Mouse (Mus musculus): ENCODE data around the gene Samd8.

Gene Samd8

GRCm38 (mm10) chr14:21746251-21746650 is 4.1 kb upstream of the Samd8 start:
- no peak for DNase-seq (ENCODE audit: low spot score)

- DNase-seq (ENCODE audit: low spot score) = no peak
Observed at GRCm38 (mm10) chr14:21746846-21747245, 3.5 kb upstream of the Samd8 start.

DNA sequence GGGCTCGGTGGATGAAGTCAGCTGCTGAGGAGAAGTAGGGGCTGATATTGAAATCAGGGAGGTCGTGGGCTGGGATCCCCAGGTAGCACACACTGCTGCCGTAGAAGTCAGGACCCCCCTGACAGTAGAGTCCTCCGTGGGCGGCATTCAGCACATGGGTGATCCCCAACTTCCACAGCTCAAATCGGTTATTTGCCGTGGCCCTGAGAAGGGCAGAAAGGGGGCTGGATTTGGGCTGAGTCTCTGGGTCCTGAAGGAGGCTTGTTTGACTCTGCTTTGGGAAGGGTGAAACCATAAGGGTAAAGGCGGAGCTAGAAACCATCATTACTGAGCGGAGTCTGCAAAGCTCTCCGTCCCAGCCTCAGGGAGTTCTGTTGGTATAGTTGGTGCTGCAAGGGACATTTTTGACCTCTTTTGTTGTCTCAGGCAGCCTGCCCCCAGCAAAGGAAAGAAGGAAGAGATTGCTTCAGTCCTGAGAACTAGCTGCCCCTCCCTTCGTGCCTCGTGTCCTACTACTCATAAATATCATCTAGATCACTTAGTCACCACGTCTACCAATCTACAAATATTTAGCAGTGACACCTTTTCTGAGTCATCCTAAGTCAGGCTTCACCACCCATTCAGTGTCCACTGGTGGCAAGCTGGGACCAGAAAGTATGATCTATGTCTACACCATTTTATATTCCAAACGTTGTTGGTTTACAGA is 2.7 kb upstream of the Samd8 start:
- DNase-seq (ENCODE audit: low spot score) = no peak

- DNase-seq (ENCODE audit: low spot score) = peak; percentile 34
Observed at GRCm38 (mm10) chr14:21748142-21748870, 2.0 kb upstream of the Samd8 start.

GRCm38 (mm10) chr14:21750881-21751542 is 681 bp downstream of the Samd8 start, which contains the start of gene Dusp13:
TSS of gene Dusp13 (minus strand) at chr14:21751181.
- peak; percentile 69 for DNase-seq (ENCODE audit: low spot score)

DNA sequence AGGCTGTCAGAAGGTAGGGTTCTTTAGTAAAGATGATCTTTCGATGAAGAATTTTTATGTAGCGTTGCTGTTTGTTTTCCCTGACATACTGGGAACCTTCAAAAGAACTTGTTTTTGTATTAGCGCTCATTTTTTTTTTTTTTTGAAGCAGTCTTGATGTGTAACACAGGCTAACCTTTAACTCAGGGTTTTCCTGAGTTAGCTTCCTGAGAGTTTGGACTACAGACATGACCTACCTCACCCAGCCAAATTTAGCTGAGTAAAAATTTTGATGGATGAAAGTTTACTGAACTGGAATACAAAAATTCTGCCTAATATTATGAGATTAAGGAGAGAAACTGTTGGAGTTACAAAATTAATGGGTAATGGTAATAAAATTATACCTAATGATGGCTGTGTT is 2.1 kb downstream of the Samd8 start:
- no peak for DNase-seq (ENCODE audit: low spot score)

GRCm38 (mm10) chr14:21753367-21753766 is 3.0 kb downstream of the Samd8 start:
- no peak for DNase-seq (ENCODE audit: low spot score)

GRCm38 (mm10) chr14:21761560-21761959 is 11.2 kb downstream of the Samd8 start:
- DNase-seq (ENCODE audit: low spot score) = no peak

GRCm38 (mm10) chr14:21763736-21764135 is 13.4 kb downstream of the Samd8 start:
- no peak for DNase-seq (ENCODE audit: low spot score)

DNA sequence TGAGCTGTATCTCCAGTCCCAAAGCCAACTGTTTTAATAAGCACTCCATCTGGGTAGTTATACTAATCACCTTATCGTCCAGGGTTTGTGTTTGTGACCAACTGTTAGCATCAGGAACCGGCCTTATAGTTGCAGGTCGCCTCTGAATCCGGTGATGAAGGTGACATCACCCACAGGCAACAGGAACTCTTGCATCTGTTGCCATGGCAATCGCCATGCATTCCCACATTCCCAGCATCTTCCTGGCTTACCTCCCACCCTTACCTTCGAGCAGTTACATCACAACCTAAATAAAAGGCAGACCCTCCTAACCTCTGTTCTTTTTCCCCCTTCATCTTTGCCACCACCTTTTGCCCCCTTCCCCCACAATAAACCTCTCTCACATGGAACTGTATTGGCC is 14.3 kb downstream of the Samd8 start:
- DNase-seq (ENCODE audit: low spot score) = no peak

DNA sequence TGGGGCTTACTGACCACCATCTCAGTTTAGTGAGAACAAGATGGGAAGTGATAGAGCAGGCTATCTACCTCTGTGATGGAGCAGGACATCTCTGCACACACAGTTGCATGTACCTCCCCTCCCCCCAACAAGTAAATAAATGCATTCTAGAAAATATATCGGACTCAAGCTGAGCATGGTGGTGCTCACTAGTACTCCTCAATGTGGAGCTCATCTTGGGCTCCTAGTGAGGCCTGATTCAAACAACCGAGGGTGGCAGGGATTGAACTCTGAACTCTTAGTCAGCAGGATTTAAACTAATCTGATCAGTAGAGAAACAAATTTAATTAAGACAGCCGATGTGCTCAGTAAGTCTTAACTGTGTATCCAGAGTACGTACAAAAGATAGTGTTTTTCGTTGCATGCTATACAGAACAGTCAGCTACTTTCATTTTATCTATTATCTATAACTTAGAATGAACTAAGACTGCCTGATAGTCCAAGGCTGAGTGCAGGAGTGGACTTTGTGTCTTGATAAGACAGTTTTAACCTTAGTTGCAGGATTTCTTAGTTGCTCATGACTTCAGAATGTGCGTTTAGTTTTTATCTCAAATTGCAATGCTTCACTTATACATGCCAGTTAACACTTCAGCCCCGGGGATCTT is 15.5 kb downstream of the Samd8 start:
- no peak for DNase-seq (ENCODE audit: low spot score)

DNA sequence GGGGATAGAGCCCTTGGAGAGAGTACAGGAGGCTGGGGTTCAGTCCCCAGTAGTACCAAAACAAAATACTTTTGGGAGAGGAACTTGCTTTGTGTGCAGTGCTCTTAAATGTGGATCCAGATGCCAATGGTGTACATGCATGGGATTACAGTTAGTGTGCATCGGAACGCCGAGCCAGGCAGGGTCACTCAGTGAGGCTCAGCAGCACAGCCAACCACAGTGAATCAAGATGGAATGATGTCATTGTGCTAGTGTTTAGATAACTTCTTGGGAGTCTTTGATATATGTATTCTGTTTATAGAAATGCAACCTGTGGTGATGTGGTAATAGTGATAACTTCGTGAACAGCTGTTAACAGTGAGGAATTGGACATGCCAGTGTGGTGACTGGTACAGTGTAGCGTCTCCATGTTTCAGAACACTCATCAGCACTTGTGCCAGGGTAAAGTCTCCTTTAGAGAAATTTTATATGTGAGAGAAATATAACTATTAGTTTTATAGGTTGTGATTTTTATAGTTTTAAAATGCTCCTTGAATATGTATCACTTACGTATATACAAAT is 16.1 kb downstream of the Samd8 start:
- DNase-seq (ENCODE audit: low spot score) = no peak

GRCm38 (mm10) chr14:21772506-21773281 is 22.4 kb downstream of the Samd8 start:
- DNase-seq (ENCODE audit: low spot score) = no peak

DNA sequence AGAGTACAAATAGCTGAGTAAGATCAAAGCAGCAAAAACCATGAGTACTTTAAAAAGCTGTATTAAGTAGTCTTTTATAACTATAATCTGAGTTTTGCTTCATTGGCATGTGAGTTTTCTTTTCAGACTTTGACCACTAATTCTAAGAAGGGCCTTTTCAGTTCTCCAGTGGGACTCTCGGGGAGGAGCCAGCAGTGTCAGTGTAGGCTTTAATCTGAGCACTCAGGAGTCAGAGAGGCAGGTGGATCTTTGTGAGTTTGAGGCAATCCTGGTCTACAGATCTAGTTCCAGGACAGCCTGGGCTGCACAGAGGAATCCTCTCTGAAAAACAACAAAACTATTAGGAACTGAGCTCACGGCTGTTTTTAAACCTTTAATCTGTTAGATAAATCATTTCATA is 23.6 kb downstream of the Samd8 start:
- no peak for DNase-seq (ENCODE audit: low spot score)

GRCm38 (mm10) chr14:21776201-21776600 is 25.9 kb downstream of the Samd8 start:
- DNase-seq (ENCODE audit: low spot score) = no peak

- DNase-seq (ENCODE audit: low spot score) = no peak
Observed at GRCm38 (mm10) chr14:21786500-21786899, 36.2 kb downstream of the Samd8 start.

GRCm38 (mm10) chr14:21787374-21787773 is 37.0 kb downstream of the Samd8 start:
- no peak for DNase-seq (ENCODE audit: low spot score)

GRCm38 (mm10) chr14:21788121-21788520 is 37.8 kb downstream of the Samd8 start:
- DNase-seq (ENCODE audit: low spot score) = no peak

- no peak for DNase-seq (ENCODE audit: low spot score)
Observed at GRCm38 (mm10) chr14:21790585-21791251, 40.4 kb downstream of the Samd8 start.

DNA sequence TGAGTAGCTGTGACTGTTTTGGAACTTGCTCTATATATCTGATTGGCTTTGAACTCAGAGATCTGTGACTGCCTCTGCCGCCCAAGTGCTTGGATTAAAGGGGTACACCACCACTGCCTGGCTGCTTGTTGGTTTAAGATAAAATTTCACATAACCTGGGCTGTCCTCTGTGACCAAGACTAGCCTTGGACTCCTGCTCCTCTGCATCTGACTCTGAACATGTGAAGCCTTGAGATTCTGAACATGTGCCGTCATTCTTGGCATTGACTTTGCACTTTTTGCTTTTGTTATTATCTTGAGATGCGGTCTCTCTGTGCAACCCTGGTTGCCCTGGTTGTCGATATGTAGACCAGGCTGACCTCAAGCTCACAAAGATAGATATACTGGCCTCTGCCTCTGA is 41.4 kb downstream of the Samd8 start:
- no peak for DNase-seq (ENCODE audit: low spot score)

GRCm38 (mm10) chr14:21792250-21792649 is 41.9 kb downstream of the Samd8 start:
- no peak for DNase-seq (ENCODE audit: low spot score)
